Mouse (Mus musculus) erythroblast, adult 5-6 weeks (primary cell): ENCODE data around the gene A230072I06Rik. TPM values are rescaled to one million over a fixed set of nuclear protein-coding genes. Genes with fewer than 3 reads are reported as not detected.

Experiments used
- ATAC-seq: replicated peaks from 2 replicates; pipeline ENCODE4 v1.8.0; 2016; ENCODE audit warnings: moderate number of reproducible peaks, mild to moderate bottlenecking, moderate TSS enrichment, inconsistent platforms; ENCODE audit not compliant: poor library complexity, low FRiP score, severe bottlenecking
- total RNA-seq, 2 experiments: library from RNA; stranded (forward) in 1 of 2; stranded (reverse) in 1 of 2; fragments of 150-400 nt in 1 of 2; fragments of 200-764, 138-1000 nt in 1 of 2; gene quantifications; 2 replicates each; pipeline versions ENCODE4 v1.2.3 to v1.2.4; 2015 to 2017; ENCODE audit warnings: low replicate concordance in 2 of 2

The A230072I06Rik gene
- total RNA-seq (2015; ENCODE audit: low replicate concordance) (not detected in 2 replicates), total RNA-seq (2017; ENCODE audit: low replicate concordance) (not detected in 2 replicates)

DNA sequence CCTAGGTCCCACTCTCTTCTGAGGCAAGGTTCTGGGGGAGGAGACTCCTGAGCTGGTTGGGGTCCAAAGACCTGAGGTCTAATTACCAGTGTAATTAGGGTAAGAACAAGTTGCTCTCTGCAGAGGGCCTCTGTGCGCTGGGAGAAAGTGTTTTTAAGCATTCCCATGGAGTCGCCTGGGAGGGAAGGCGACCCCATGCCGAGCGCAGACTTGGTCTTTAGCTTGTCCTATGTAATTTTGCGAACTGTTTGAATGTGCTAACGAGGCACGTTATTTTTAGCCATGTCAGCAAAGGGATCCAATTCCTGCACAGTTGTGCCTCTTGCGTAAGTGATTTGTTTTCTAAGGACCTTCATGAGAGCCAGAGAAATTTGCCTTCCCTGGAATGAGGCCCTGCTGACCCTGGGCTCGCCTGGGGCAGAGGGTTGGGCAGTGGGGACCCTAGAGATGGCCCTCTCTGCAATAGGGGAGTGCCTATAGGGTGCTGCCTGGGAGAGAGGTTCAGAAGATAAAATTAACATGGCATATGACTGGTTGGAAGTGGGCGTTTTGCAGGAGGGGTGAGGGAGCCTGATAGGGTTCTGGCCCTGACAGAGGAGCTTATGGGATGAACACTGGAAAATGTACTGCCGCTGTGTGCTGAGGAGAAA lies at the start of gene A230072I06Rik:
Gene A230072I06Rik (plus strand): TSS at position 157 of the 650 bp plus-strand sequence.
- no peak for ATAC-seq

DNA sequence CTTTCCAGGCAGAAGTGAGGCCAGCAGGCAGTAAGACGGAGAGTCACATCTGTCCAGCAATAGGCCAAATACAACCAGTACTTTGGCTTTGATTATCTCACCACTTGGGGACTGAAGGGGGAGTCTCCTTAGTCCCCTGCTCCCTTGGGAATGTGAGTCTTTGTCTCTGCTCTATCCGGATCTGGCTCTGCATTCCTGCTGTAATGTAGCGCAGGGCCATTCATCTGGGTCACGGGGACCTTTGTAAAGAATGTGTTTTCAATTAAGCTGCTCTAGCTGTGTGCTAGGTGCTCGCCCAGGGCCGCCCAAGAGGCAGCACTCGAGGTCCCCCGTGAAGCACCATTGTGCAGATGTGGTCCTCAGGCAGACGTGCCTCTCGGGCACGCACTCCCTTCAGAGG lies 44.6 kb upstream of the A230072I06Rik start:
- no peak for ATAC-seq

DNA sequence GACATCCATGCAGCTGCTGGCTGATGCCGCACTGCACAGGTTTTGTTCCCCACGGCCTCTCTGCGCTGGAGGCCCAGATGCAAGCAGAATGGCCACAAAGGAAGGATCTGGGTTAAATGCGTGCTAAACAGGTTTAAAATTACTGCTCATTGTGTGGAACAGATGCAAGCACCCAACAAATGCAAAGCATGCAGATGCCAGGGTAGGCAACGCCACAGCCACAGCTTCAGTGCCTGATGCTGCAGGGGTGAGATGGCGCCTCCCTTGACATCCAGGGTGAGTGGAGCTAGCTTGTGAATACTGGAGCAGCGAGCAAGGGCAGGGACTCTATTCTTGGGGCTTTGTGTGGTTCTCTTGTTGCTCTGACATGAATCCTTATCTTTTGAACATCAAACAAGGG lies 39.8 kb upstream of the A230072I06Rik start:
- ATAC-seq, result no peak

- ATAC-seq, result no peak
Measured at GRCm38 (mm10) chr8:12240143-12240542, 38.5 kb upstream of the A230072I06Rik start.

- ATAC-seq, result no peak
Measured at GRCm38 (mm10) chr8:12243746-12244145, 34.9 kb upstream of the A230072I06Rik start.

GRCm38 (mm10) chr8:12259890-12260289 lies 18.7 kb upstream of the A230072I06Rik start:
- ATAC-seq, result no peak

DNA sequence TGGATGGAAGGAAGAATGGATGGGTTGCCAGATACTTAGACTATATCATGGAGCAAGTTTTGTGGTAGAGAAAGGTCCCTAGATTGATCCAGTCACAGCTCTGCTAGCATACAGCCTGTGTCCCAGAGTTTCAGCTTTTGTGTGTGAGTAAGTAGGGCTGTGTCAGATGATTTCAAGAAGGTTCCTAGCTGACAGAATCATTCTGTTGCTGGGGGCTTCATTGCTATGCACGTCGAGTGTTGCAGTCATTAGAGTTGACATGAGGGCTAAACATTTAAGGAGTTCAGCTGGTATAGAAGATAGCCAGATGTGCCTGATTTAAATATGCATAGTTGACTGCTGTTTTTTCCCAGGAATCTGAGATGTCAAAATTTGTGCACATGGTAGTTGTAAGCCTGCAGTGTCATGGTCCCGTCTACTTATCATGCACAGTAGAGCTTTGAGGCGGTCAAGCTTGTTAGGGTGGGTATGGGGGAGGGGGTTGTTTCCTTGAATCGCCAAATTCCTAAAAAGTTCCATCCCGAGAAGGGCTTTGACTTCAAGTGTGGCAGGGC lies 18.1 kb upstream of the A230072I06Rik start:
- no peak for ATAC-seq

GRCm38 (mm10) chr8:12261556-12261955 lies 17.1 kb upstream of the A230072I06Rik start:
- no peak for ATAC-seq

DNA sequence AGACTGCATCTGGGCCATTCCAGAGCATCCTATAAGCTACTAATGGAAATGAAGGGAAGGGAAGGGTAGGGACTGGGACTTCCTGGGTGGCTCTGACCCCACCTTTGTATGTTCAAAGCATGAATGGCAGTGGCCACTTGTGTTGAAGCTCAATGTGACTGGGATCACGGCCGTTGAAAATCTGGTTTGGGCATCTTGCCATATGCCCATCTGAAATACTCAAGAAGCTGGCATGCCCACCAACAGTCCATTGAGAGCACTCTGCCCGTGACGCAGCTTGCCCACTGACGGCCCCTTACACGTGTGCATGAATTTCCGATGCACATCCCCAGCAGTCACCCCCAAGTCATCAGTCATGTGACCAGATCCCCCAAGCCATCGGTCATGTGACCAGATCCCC lies 13.6 kb upstream of the A230072I06Rik start:
- no peak for ATAC-seq

GRCm38 (mm10) chr8:12267863-12268262 lies 10.8 kb upstream of the A230072I06Rik start:
- ATAC-seq, result no peak

- ATAC-seq, result no peak
Measured at GRCm38 (mm10) chr8:12268306-12268829, 10.3 kb upstream of the A230072I06Rik start.

DNA sequence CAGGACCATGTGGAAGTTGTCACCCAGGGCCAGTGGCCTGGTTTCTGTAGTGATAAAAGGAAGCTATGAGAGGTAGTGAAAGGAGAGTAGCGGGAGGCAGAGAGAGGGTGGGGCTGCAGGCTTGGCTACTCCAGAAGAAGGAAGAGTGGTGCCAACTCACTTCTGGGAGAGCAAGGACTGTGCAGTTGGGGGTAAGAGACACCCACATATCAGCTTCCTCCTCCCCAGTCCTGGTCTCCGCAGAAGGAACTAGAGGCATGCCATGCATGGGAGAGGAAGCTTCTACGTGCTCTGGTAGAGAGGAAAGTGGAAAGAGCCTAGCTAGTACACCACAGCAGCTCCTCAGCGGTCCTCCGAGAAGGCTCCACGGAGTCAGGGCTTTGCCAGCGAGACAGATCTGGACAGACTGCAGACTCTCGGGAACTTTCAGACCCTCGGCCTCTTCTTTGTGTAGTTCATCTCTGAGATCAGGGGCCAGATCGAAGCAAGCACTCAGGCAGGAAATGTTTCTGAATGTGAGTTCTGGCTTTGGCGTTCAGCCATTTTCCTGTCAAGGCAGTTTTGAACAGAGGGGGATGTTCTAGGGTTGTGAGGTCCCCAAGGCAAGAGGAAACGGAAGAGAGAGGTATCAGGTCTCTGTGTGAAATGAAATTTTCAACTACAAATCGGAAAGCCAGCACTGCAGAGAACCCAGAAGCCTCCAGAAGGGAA lies 1.0 kb downstream of the A230072I06Rik start:
- no peak for ATAC-seq

DNA sequence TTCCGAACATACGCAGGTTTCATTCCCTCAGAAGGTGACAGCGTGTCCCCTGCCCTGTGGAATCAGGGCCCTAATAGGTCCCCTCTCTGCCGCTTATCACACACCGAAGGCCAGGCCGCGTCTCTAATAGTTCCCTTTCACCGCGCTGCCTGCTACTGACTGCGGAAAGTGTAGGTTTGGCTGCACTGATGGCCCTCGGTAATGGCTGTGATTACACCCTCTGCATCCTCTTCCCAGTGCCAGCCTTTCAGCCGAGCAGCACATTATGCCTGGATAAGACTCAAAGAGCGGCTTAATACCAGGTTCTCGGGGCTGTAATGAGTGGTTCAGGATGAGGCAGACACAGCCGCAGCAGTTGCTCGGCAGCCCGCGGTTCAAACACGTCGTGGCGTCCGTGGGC lies 3.5 kb downstream of the A230072I06Rik start:
- ATAC-seq, result no peak

DNA sequence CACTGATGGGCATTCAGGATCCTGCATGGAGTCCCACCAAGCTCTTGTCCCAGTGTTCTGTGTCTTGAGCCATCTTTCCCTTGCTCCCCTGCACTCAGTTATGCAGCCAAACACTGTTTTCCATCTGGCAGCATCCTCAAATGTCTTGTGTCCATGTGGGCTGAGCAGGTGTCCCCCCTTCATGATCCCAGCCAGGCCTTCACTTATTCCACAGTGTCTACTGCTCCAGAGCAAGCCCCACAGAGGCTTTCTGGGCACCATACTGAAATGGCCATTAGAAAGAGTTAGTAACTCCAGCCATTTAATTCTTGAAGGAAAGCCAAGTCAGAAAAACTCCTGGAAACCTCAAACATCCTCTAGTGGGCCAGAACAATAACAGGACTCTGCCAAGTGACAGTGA lies 11.9 kb downstream of the A230072I06Rik start:
- ATAC-seq, result no peak

DNA sequence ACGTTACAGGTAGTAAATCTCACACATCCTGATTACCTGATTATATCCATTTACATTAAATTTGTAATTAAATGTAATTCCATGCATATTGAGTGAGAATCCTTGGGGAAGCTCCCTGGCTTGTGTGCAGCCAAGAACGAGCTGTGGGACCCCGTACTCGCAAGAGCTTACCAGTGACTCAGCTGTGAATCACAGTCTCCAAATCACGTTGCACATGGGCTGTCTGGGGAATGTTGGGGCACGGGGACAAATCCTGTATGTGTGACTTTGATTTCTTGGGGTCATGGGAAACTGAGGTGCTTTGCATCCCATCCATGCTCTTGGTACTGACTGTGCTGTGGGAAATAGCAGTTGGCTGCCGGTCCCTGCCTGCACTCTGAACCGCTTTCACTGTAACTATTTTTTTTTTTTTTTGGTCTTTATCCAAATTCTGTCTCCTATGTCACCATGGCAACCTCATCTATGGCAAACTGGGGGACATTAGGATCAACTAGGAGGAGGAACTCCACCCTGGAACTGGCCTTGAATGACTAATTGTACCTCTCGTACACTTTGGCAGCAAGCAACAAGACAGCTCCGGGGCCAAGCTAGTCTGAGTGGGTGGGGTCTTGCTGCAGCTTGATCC lies 19.8 kb downstream of the A230072I06Rik start:
- no peak for ATAC-seq

DNA sequence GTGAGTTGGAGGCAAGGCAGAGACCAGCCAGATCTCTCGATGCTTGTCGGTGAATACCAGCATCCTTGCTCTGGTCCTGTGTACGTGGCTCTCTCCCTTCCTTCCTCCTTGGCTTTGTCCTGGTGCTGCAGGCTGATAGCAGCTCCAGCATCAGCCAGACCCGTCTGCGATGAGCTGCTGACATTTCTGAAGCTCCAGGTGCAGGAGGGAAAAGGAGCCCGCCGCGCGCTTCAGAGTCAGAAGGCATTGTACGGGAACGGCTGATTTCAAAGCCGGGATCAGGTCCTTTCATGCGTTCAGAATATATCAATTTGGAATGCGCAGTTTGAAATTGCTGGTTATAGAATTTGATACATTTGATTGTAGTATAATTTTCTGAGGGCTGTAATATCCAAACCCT lies 23.4 kb downstream of the A230072I06Rik start:
- no peak for ATAC-seq

DNA sequence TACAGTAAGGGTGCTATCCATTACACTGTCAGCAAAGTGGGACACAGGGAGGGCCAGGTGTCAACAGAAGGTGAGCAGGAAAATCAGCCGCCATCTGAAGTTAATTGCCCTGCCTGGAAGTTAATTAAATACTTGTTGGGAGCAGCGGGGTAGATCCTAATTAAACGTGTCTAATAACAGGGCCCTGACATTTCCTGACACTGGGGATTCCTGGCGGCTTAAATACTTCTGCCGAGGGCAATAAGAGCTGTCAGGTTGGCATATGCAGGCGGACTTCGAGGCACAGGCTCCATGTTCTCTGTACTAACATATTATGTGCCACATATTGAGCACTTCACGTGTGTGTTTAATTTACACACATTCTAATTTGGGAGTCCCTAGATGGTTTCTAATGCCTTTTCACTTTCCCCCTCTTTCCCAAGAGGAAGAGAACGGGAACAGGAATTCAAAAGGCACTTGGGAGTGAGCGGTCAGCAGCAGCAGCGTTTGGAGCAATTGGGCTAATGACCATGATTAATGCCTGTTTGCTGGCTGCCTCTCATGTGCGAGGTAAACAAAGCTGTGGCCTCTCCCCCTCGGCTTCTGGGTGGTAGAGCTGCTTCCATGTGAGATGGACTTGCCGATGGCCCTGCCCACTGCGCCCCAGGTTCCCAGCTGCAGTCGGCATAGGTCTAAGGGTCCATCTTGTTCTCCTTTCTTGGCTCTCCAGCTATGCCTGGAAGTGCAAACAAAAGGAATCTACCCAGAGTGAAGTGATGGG lies 34.5 kb downstream of the A230072I06Rik start:
- no peak for ATAC-seq

- no peak for ATAC-seq
Measured at GRCm38 (mm10) chr8:12314258-12314657, 35.6 kb downstream of the A230072I06Rik start.

DNA sequence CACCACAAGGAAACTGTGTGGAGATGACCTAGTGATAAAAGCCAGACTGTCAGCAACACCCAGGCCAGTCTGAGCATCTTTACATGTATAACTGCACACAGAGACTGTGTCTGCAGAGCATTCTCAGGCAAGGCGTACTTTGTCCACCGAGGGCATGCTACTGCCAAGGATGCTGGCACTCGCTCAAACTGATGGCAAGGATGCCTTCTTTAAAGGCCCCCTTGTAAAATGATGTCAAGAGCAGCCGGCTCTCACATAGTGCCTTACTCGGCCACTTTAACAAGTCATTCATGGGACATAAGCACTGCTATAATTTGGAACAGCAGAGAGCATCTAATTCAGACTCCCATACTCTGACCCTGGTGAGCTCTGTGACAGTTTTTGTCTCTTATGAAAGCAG lies 36.6 kb downstream of the A230072I06Rik start:
- ATAC-seq, result no peak
